Mouse (Mus musculus) cerebellum, postnatal 14 days (tissue): ENCODE results near the gene Vmn1r149.
"Not testable (repeated sequence)": the region's sequence is repeated elsewhere in the genome, so short reads cannot be mapped to it uniquely, and the experiment has no call there.

Source experiments
- DNase-seq, 2 experiments: peaks; one replicate each; pipeline ENCODE4 v3.0.0; 2021; ENCODE audit warnings: mixed read lengths in 2 of 2

Gene Vmn1r149

GRCm38 (mm10) chr7:22438129-22438528, at the start of gene Vmn1r149:
TSS of gene Vmn1r149 (minus strand) at chr7:22438229.
- not testable (repeated sequence) for DNase-seq

DNA sequence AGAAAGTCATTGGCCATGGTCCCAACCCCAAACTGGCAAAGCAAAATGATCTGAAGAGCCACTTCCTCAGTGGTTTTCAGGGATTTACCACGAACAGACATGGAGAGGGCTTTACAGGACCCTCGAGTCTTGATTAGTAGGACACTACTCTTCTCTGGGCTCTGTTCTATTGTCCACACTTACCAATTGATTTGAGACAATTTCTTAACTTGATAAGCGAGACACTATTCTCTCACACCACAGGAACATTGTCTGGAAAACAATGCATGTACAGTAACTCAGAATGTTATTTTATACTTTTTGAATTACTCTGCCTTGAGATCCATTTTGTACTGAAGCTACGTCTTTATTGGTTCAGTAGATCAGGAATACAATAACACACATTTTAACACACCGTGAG, 25.9 kb upstream of the Vmn1r149 start, which contains the start of gene Gm10665:
Gm10665 (minus strand) TSS at position 101 of the 400 bp plus-strand sequence.
- not testable (repeated sequence) for DNase-seq

DNA sequence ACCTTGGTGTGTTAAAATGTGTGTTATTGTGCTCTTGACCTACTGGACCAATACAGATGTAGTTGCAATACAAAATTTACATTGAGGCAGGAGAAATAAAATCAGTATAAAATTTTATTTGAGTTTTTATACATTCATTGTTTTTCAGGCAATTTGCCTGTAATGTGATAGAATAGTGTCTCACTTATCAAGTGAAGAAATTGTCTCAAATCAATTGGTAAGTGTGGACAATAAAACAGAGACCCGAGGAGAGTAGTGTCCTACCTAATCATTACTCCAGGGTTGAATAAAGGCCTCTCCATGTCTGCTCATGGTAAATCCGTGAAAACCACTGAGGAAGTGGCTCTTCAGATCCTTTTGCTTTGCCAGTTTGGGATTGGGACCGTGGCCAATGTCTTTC, 24.7 kb downstream of the Vmn1r149 start, which contains the start of gene Vmn1r148:
Vmn1r148 (plus strand) TSS at position 301 of the 400 bp plus-strand sequence.
- DNase-seq, result not testable (repeated sequence)
